Mouse (Mus musculus) left cerebral cortex, postnatal 14 days (tissue): Measurements from ENCODE around the gene Inpp4b. TPM values are rescaled to one million over a fixed set of nuclear protein-coding genes. Genes with fewer than 3 reads are reported as not detected.

Experiments
- DNase-seq, 2 experiments: peaks; one replicate each; pipeline ENCODE4 v3.0.0; 2021 to 2022; ENCODE audit warnings: low spot score in 2 of 2, mixed read lengths in 1 of 2
- intact Hi-C: fragments of 180-260 bp; cut with DNase I; formaldehyde crosslinking; loops from one replicate; pipeline ENCODE4 v1.15.1; 2025
- total RNA-seq, 2 experiments: library from RNA; stranded (reverse); gene quantifications; 2 replicates each; pipeline ENCODE4 v1.2.3; 2021

The Inpp4b gene
- total RNA-seq, 2 experiments from 2014 or later, result 9.8 to 12.6 TPM

DNA sequence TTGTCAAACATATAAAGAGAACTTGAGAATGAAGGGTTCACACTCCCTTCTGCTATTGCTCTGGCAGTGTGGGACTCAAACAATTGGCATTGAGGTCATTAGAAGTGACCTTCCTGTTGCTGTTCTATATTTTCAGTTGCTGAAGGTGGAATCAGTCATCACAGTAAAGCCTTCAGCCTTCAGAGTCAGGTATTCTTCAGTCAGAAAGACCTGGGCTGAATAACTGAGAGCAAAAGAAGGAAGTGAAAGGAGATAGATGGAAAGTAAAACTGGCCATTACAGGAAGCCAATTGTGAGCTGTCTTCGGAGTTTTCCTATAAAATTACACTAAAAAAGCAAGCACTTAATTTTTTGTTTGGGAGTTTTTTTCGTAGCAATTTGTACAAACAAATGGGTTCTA lies 107.4 kb downstream of the Inpp4b start:
- intact Hi-C loops, result no loop called here
- DNase-seq, result no peak

GRCm38 (mm10) chr8:81452082-81452481 lies 109.7 kb downstream of the Inpp4b start:
- intact Hi-C loops, result no loop called here
- DNase-seq, result peak; percentile 4 to 18

- intact Hi-C loops, result no loop called here
These were observed 112.5 kb downstream of the Inpp4b start for GRCm38 (mm10) chr8:81454830-81455229.

GRCm38 (mm10) chr8:81463762-81464161 lies 121.4 kb downstream of the Inpp4b start:
- intact Hi-C loops, result no loop called here
- no peak for DNase-seq

More at GRCm38 (mm10) chr8:81454830-81455229, 112.5 kb downstream of the Inpp4b start:
- no peak for DNase-seq

DNA sequence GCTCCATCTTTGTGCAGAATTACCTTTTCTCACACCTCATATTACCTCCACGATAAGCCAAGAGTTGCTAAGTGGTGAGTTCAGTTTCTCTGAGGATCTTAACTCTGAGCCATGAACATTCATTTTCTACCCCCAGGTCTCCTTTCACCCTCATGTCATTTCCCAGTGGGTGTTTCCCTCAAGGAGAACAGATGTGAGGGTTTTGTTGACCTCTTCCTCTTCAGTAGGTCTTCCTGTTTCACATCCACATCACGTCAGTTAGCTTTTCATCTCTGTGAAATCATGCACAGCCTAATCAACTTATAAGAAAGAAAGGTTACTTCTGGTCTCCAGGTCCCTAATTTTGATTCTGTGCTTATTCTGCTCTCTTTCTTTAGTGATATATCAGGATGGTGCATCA lies 124.4 kb downstream of the Inpp4b start:
- DNase-seq, result no peak
- intact Hi-C loops, result no loop called here

DNA sequence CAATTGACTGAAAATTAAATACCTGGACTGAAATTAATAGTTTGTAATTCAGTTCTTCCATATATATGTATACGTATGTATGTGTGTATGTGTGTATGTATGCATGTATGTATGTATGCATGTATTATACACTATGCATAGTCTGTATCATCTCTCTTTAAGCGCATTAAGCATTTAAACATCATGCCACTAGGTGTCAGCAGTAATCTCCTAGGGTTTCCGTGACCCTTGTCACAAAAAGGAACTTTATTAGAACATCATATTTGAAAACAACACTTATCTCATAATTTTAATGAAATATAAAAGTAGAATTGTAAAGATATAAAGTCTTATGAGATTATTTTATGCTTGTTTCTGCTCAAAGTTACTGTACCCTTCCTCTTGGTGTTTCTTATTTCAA lies 136.3 kb downstream of the Inpp4b start:
- peak; percentile 13 to 19 for DNase-seq
- intact Hi-C loops, result loop anchor here (2.0 to 10.0 kb wide), 3 partner anchors 329 to 1266 kb away; no protein-coding TSS in a partner anchor

GRCm38 (mm10) chr8:81483834-81484233 lies 141.5 kb downstream of the Inpp4b start:
- intact Hi-C loops, result no loop called here
- DNase-seq, result no peak

GRCm38 (mm10) chr8:81485626-81486025 lies 143.3 kb downstream of the Inpp4b start:
- DNase-seq, result no peak
- intact Hi-C loops, result no loop called here

DNA sequence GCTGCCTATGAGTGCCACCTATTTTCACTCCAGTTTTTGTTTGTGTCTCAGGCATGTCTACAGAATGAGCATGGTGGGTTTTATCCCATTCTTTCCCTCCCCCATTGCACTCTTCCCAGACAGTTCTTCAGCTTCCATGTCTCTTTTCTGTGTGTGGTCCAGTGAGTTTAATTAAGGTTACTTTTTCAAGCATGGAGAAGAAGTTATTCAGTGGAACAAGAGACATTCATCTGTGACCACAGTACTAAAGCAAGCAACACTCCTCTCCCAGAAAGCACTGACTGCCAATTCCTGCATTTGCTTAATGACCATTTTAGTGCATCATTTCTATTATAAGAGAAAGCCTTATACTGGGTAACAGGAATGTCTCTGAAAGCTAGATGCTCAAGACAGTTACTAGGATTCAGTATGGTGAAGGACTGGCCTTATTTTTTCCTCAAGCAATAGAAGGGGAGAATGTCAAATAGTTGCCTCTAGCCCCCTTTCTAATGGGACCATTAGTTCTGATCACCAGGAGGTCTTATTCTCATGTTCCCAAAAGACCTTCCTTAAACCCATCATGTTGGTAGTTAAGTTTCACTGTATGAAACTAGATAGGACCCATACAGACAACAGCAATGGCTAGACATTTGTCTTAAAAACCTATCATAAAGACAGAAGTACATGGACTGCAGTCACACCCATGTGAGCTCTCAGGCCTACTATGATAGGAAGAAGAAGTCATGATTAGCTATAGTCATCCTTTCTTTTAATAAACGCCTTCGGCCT lies 147.7 kb downstream of the Inpp4b start:
- intact Hi-C loops, result no loop called here
- DNase-seq, result no peak

GRCm38 (mm10) chr8:81491097-81491705 lies 148.8 kb downstream of the Inpp4b start:
- intact Hi-C loops, result no loop called here
- no peak for DNase-seq

- DNase-seq, result no peak
- intact Hi-C loops, result no loop called here
These were observed 149.4 kb downstream of the Inpp4b start for GRCm38 (mm10) chr8:81491706-81492204.

DNA sequence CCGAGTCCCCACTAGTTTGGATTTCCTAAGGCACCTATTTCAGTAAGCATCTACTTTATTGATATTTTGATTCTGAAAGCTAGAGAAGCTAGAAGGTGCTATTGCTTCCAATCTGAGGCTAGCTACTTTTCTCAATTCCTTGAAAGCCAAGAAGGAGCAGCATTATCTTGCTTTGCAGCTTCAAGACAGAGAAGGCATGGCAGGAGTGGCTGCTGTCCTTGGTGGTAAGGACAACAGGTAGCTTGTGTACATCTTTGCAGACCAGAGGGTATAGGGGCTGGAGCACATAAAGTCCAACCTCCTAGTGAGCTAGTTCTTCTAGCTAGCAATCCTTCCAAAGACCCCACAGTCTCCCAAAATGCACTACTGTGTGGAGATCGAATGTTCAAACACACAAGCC lies 152.5 kb downstream of the Inpp4b start:
- intact Hi-C loops, result no loop called here
- DNase-seq, result no peak

- no peak for DNase-seq
- intact Hi-C loops, result no loop called here
These were observed 155.3 kb downstream of the Inpp4b start for GRCm38 (mm10) chr8:81497646-81498045.

DNA sequence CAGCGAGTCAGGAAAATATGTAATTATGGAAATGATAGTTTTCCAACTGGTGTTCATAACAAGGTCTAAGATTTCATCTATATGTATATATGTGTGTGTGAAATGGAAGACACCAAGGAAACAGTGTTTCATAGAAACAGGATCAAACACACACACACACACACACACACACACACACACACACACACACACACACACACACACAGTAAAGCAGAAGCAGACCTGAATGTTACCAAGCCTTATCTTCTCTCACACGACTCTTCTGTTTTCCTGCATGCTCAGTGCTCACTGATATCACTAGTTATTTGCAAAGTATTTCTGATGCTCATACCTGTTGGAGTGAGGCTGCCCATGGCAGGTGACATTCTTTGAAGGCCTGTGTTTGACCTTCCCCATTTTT lies 159.9 kb downstream of the Inpp4b start:
- intact Hi-C loops, result no loop called here
- no peak for DNase-seq

DNA sequence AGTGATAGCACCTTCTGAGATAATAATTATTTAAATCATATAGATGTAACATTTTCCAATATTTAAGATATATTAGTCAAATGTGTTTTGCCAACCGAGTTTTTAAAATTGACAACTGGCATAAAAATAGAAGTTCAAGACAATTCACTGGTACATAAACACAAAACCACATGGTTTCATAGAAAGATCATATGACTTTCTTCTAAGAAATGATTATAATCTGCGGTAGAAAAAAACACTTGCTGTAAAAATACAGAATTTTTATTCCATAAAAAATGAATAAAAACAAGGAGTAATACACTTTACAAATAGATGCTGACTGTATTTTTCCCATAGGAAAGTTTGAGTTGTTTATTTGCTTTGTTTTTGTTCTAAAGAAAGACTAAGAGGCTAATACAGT lies 160.6 kb downstream of the Inpp4b start:
- intact Hi-C loops, result no loop called here
- DNase-seq, result no peak

- intact Hi-C loops, result no loop called here
- no peak for DNase-seq
These were observed 170.5 kb downstream of the Inpp4b start for GRCm38 (mm10) chr8:81512826-81513225.

- no peak for DNase-seq
- intact Hi-C loops, result no loop called here
These were observed 172.1 kb downstream of the Inpp4b start for GRCm38 (mm10) chr8:81514425-81514824.

- intact Hi-C loops, result no loop called here
- no peak for DNase-seq
These were observed 179.7 kb downstream of the Inpp4b start for GRCm38 (mm10) chr8:81522085-81522484.

DNA sequence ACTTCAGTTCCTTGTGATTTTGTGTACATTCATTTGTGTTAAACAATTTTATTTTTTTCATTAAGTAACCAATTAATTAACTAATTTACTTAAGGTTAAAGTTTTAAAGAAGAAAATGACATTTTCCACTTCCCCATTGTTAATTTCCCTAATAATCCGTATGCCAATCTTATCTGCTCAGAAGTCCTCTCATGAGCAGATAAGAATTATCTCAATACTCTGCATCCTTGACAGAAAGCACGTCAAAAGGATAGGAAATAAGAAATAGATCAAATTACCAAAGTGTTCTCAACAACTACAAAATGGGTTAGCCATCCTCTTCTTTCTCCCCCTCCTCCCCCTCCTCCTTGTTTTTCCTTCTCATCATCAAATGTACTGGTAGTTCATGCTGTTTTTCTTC lies 182.2 kb downstream of the Inpp4b start:
- no peak for DNase-seq
- intact Hi-C loops, result no loop called here

- no peak for DNase-seq
- intact Hi-C loops, result no loop called here
These were observed 185.3 kb downstream of the Inpp4b start for GRCm38 (mm10) chr8:81527661-81528060.

DNA sequence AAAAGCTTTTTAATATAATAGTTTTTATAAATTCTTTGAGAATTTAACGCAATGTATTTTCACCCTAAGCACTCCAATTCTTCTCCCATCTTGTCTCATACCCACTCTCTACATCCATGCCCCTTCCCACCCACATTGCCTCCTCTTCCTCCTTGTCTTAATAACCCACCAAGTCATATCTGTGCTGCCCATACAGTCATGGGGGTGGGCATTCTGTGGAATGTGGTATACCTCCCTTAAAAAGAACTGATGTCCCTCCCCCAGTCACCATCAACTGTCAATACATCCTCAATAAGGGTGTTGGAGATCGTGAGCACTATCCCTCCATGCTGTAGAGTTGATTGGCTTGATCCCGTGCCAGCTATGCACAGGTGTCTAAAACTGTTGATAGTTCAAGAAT lies 196.0 kb downstream of the Inpp4b start:
- intact Hi-C loops, result no loop called here
- no peak for DNase-seq
